Mouse (Mus musculus) kidney, adult 9 months (tissue): ENCODE results near the gene Tex44.
A peak's percentile ranks its signal among the peaks of the same experiment; 100 is the strongest.

Source experiments
- DNase-seq: peaks from one replicate; pipeline ENCODE4 v3.0.0; 2022

Tex44 gene

GRCm38 (mm10) chr1:86424336-86424735 is 1.8 kb upstream of the Tex44 start:
- no peak for DNase-seq

- no peak for DNase-seq
Observed at GRCm38 (mm10) chr1:86424835-86425547, 1.1 kb upstream of the Tex44 start.

- DNase-seq, result peak; percentile 81
Observed at GRCm38 (mm10) chr1:86430056-86430455, 3.9 kb downstream of the Tex44 start.

- no peak for DNase-seq
Observed at GRCm38 (mm10) chr1:86432778-86433177, 6.6 kb downstream of the Tex44 start.

- DNase-seq, result no peak
Observed at GRCm38 (mm10) chr1:86433359-86433758, 7.2 kb downstream of the Tex44 start.

GRCm38 (mm10) chr1:86434001-86434400 is 7.9 kb downstream of the Tex44 start:
- DNase-seq, result no peak

- peak; percentile 98 for DNase-seq
Observed at GRCm38 (mm10) chr1:86434439-86435201, 8.5 kb downstream of the Tex44 start.

GRCm38 (mm10) chr1:86435302-86435821 is 9.2 kb downstream of the Tex44 start:
- DNase-seq, result peak; percentile 55

GRCm38 (mm10) chr1:86437219-86438013 is 11.3 kb downstream of the Tex44 start:
- DNase-seq, result peak; percentile 59

- DNase-seq, result no peak
Observed at GRCm38 (mm10) chr1:86438014-86438319, 11.8 kb downstream of the Tex44 start.

- no peak for DNase-seq
Observed at GRCm38 (mm10) chr1:86438501-86438900, 12.4 kb downstream of the Tex44 start.

- peak; percentile 24 for DNase-seq
Observed at GRCm38 (mm10) chr1:86439487-86440170, 13.5 kb downstream of the Tex44 start.

GRCm38 (mm10) chr1:86440171-86440886 is 14.2 kb downstream of the Tex44 start:
- peak; percentile 95 for DNase-seq

GRCm38 (mm10) chr1:86440887-86441723 is 15.0 kb downstream of the Tex44 start:
- DNase-seq, result peak; percentile 75

- DNase-seq, result no peak
Observed at GRCm38 (mm10) chr1:86441724-86441979, 15.5 kb downstream of the Tex44 start.

- peak; percentile 88 for DNase-seq
Observed at GRCm38 (mm10) chr1:86441980-86442831, 16.1 kb downstream of the Tex44 start.

- DNase-seq, result no peak
Observed at GRCm38 (mm10) chr1:86442832-86443231, 16.7 kb downstream of the Tex44 start.

- DNase-seq, result peak; percentile 25
Observed at GRCm38 (mm10) chr1:86443386-86444172, 17.4 kb downstream of the Tex44 start.

GRCm38 (mm10) chr1:86447596-86448171 is 21.6 kb downstream of the Tex44 start:
- DNase-seq, result peak; percentile 41
